ENCODE assay signal across 22 mouse cellular contexts in the genomic region with DNA sequence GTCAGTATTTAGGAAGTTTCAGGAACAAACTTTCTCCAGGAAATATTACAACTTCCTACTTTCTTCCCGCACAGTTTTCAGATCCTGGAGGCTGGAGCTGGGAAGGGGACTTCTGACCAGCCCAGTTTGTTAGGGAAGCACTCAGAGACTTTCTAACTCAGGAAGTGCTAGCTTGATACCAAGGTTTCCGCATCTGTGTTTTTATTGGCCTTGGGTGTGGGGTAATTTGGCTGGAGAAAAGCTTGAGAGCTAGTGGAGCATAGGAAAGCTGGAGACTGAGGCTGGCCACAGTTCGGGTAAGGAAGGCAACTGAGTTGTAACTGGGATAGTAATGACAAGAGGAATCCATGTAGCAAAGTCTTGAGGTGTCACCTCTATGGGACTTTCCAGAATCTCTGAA. TPM values are rescaled to one million over a fixed set of nuclear protein-coding genes. Genes with fewer than 3 reads are reported as not detected.
DNase-seq lines count a peak whose midpoint lies in the region; ATAC-seq and TF ChIP-seq lines count a peak whose summit lies in the region.
"Had no signal": no experiment of that assay in that cellular context is flagged by ENCODE, and none has a peak within 500 bp of the region (broad histone marks: within the 10 kb centered on the region; RNA-seq: fewer than 3 reads in every experiment).

No protein-coding gene starts in this region.

- H3K4me2 ChIP-seq in heart, embryonic 15.5 days, result no peak overlapping the region
- peak overlapping the region; percentile 22; the same call in 1 of the 2 replicates for H3K4me2 ChIP-seq in liver, embryonic 14.5 days (ENCODE audit: low read depth)
- no peak overlapping the region for H3K4me2 ChIP-seq in kidney, embryonic 14.5 days (replicated peaks; ENCODE audit: low read depth, low read length)
- H3K4me2 ChIP-seq: embryonic facial prominence, embryonic 15.5 days; midbrain, embryonic 12.5 days; neural tube, embryonic 15.5 days had no signal

- no peak overlapping the region for H3K9ac ChIP-seq in liver, adult 2 months (ENCODE audit: low read depth, low read length)
- no peak overlapping the region for H3K9ac ChIP-seq in heart, embryonic 15.5 days
- no peak overlapping the region for H3K9ac ChIP-seq in liver, embryonic 14.5 days (replicated peaks)
- no peak overlapping the region for H3K9ac ChIP-seq in kidney, embryonic 14.5 days (ENCODE audit: low read depth, low read length)
- H3K9ac ChIP-seq: embryonic facial prominence, embryonic 15.5 days; midbrain, embryonic 12.5 days; neural tube, embryonic 15.5 days had no signal

- H3K9me3 ChIP-seq in heart, embryonic 15.5 days (replicated peaks), result no peaks in the 10 kb centered on the region
- no peaks in the 10 kb centered on the region for H3K9me3 ChIP-seq in liver, embryonic 14.5 days (ENCODE audit: control insufficient read depth, low read length)
- H3K9me3 ChIP-seq in kidney, embryonic 14.5 days (ENCODE audit: control insufficient read depth, low read length), result no peaks in the 10 kb centered on the region
- H3K9me3 ChIP-seq: embryonic facial prominence, embryonic 15.5 days; hindbrain, embryonic 10.5 days; midbrain, embryonic 12.5 days; neural tube, embryonic 15.5 days had no signal

- no peak for TF ChIP-seq CTCF in liver, adult 2 months (IDR thresholded peaks at IDR 0.05; ENCODE audit: low read depth, low read length)
- no peak for TF ChIP-seq CTCF in liver, embryonic 14.5 days (IDR thresholded peaks at IDR 0.05; ENCODE audit: low read depth)
- TF ChIP-seq CTCF in kidney, adult 2 months (conservative IDR thresholded peaks at IDR 0.05; ENCODE audit: insufficient read depth, insufficient read length, low read depth, low read length), result no peak

- WGBS in liver, adult 2 months, result 79% methylated on average over 3 of the region's 3 CpGs
- 53% methylated on average over 3 of the region's 3 CpGs for WGBS in heart, embryonic 15.5 days
- 50% methylated on average over 3 of the region's 3 CpGs for whole genome bisulfite sequencing in liver, embryonic 14.5 days (ENCODE audit: insufficient replicate concordance)
- 49% methylated on average over 3 of the region's 3 CpGs for WGBS in kidney, adult 2 months
- WGBS in kidney, embryonic 14.5 days, result 60% methylated on average over 3 of the region's 3 CpGs

- DNase-seq in heart, adult 18-20 months, result peak; percentile 49 to 51
- DNase-seq in heart, postnatal 4 days, result no peak
- no peak for DNase-seq in liver, adult 2 months (ENCODE audit: extremely low read depth, low read depth, low spot score)
- no peak for DNase-seq in liver
- no peak for DNase-seq in liver, embryonic 14.5 days (ENCODE audit: low read depth in 3 of 3, low spot score in 3 of 3)
- no peak for DNase-seq in kidney, adult 2 months
- DNase-seq: adrenal gland, postnatal 25 days; cerebellum, adult 9-11 months; gastrocnemius, adult 2 months; kidney, adult 18-20 months; kidney, postnatal 10 days; lung, postnatal 14 days; right cerebral cortex, adult 18-20 months had no signal

- H3K27ac ChIP-seq in liver, adult 2 months (replicated peaks; ENCODE audit: insufficient read depth, low read depth, low read length), result peak overlapping the region; percentile 24; the same call in 1 of the 2 replicates
- peak overlapping the region; percentile 43 for H3K27ac ChIP-seq in heart, embryonic 15.5 days
- no peak overlapping the region for H3K27ac ChIP-seq in liver, embryonic 14.5 days
- no peak overlapping the region for H3K27ac ChIP-seq in kidney, adult 2 months (ENCODE audit: insufficient read depth, low read depth, low read length)
- no peak overlapping the region for H3K27ac ChIP-seq in kidney, embryonic 14.5 days (ENCODE audit: low read depth, low read length)
- H3K27ac ChIP-seq: embryonic facial prominence, embryonic 15.5 days; gastrocnemius, adult 2 months; hindbrain, embryonic 10.5 days; hindbrain, postnatal 0 days; left cerebral cortex, adult 2 months; midbrain, embryonic 12.5 days; neural tube, embryonic 15.5 days had no signal

- H3K79me2 ChIP-seq in liver, adult 2 months (ENCODE audit: control insufficient read depth, insufficient read depth, low read length), result no peaks in the 10 kb centered on the region

- no peak overlapping the region for H3K4me3 ChIP-seq in liver, adult 2 months (ENCODE audit: insufficient read depth, low read depth, low read length)
- H3K4me3 ChIP-seq in heart, embryonic 15.5 days, result no peak overlapping the region
- H3K4me3 ChIP-seq in liver, embryonic 14.5 days (ENCODE audit: insufficient read depth in 1 of 2, low read depth in 2 of 2, low read length in 2 of 2), result no peak overlapping the region
- no peak overlapping the region for H3K4me3 ChIP-seq in kidney, adult 2 months (ENCODE audit: insufficient read depth, low read depth, low read length)
- H3K4me3 ChIP-seq in kidney, embryonic 14.5 days (ENCODE audit: low read length), result no peak overlapping the region
- H3K4me3 ChIP-seq: embryonic facial prominence, embryonic 15.5 days; gastrocnemius, adult 2 months; hindbrain, embryonic 10.5 days; left cerebral cortex, adult 2 months; midbrain, embryonic 12.5 days; neural tube, embryonic 15.5 days had no signal

- TF ChIP-seq EP300 in liver, embryonic 14.5 days (IDR thresholded peaks at IDR 0.05; ENCODE audit: low read depth), result no peak

- ATAC-seq in heart, embryonic 15.5 days (replicated peaks; ENCODE audit: insufficient number of reproducible peaks, insufficient read depth, low FRiP score, low read depth), result no peak; the same call in 1 of the 2 replicates
- ATAC-seq in liver, embryonic 14.5 days (ENCODE audit: insufficient read depth), result no peak
- ATAC-seq in kidney, embryonic 14.5 days (ENCODE audit: low FRiP score, low TSS enrichment), result no peak
- ATAC-seq: forebrain, embryonic 14.5 days; hindbrain, postnatal 0 days had no signal

- H3K27me3 ChIP-seq in liver, adult 2 months (ENCODE audit: control insufficient read depth, insufficient read depth, low read length), result no peaks in the 10 kb centered on the region
- H3K27me3 ChIP-seq in heart, embryonic 15.5 days, result no peaks in the 10 kb centered on the region
- no peaks in the 10 kb centered on the region for H3K27me3 ChIP-seq in liver, embryonic 14.5 days (ENCODE audit: control insufficient read depth, insufficient read depth, low read length)
- H3K27me3 ChIP-seq in kidney, adult 2 months (replicated peaks; ENCODE audit: control insufficient read depth, insufficient read depth, low read length), result no peaks in the 10 kb centered on the region
- no peaks in the 10 kb centered on the region for H3K27me3 ChIP-seq in kidney, embryonic 14.5 days (ENCODE audit: control insufficient read depth, insufficient read depth, low read length)
- H3K27me3 ChIP-seq: embryonic facial prominence, embryonic 15.5 days; midbrain, embryonic 12.5 days; neural tube, embryonic 15.5 days had no signal

- TF ChIP-seq POLR2A in liver, adult 2 months (IDR thresholded peaks at IDR 0.05; ENCODE audit: extremely low read depth, insufficient read depth, low read length), result no peak
- no peak for TF ChIP-seq POLR2A in kidney, adult 2 months (IDR thresholded peaks at IDR 0.05; ENCODE audit: low read depth, low read length)

- H3K36me3 ChIP-seq in liver, adult 2 months (ENCODE audit: control insufficient read depth, insufficient read depth, low read length), result peaks cover 6% of the 10 kb centered on the region; the same call in 1 of the 2 replicates
- H3K36me3 ChIP-seq in heart, embryonic 15.5 days, result no peaks in the 10 kb centered on the region
- no peaks in the 10 kb centered on the region for H3K36me3 ChIP-seq in liver, embryonic 14.5 days (replicated peaks; ENCODE audit: control insufficient read depth, insufficient read depth, low read depth)
- H3K36me3 ChIP-seq in kidney, adult 2 months (ENCODE audit: control insufficient read depth, insufficient read depth, low read length), result no peaks in the 10 kb centered on the region
- H3K36me3 ChIP-seq in kidney, embryonic 14.5 days (ENCODE audit: control insufficient read depth, insufficient read depth, low read length), result no peaks in the 10 kb centered on the region
- H3K36me3 ChIP-seq: embryonic facial prominence, embryonic 15.5 days; hindbrain, embryonic 10.5 days; midbrain, embryonic 12.5 days; neural tube, embryonic 15.5 days had no signal

- H3K4me1 ChIP-seq in liver, adult 2 months (ENCODE audit: control insufficient read depth, insufficient read depth, low read length), result peaks cover 15% of the 10 kb centered on the region
- H3K4me1 ChIP-seq in heart, embryonic 15.5 days (replicated peaks), result peaks cover 19% of the 10 kb centered on the region
- H3K4me1 ChIP-seq in liver, embryonic 14.5 days (replicated peaks; ENCODE audit: control insufficient read depth in 2 of 2, insufficient read depth in 2 of 2, low read length in 1 of 2), result peaks cover 54 to 60% of the 10 kb centered on the region in 2 experiments
- H3K4me1 ChIP-seq in kidney, adult 2 months (ENCODE audit: control insufficient read depth, insufficient read depth, low read length), result no peaks in the 10 kb centered on the region; the same call in 1 of the 2 replicates
- peaks cover 6% of the 10 kb centered on the region for H3K4me1 ChIP-seq in kidney, embryonic 14.5 days (ENCODE audit: control insufficient read depth, insufficient read depth, low read length)
- H3K4me1 ChIP-seq: embryonic facial prominence, embryonic 15.5 days; hindbrain, embryonic 10.5 days; midbrain, embryonic 12.5 days; neural tube, embryonic 15.5 days had no signal

RNA-seq across cellular contexts. Expression of a gene that starts 11.7 kb away (rescaled TPM):
- total RNA-seq in heart, adult 18-20 months (2021), result 1 to 10 TPM in 1 of 2 experiments, under 1 TPM in 1; 0.45 to 1.5 TPM
- total RNA-seq in heart, postnatal 4 days (2021), result under 1 TPM; 0.62 to 0.65 TPM
- 7.3 and 8.0 TPM in 2 replicates for total RNA-seq in liver, adult 2 months (2014; rRNA removed)
- polyA plus RNA-seq in liver, adult 2 months (2012; rRNA removed), result 3.4 and 4.9 TPM in 2 replicates
- 1.4 and 6.7 TPM in 2 replicates for polyA plus RNA-seq in heart, embryonic 15.5 days (2015; fragmentation: Nextera tagmentation; extraction: Ambion mirVana)
- 1.7 and 2.1 TPM in 2 replicates for polyA plus RNA-seq in liver, embryonic 14.5 days (2012; rRNA removed)
- 4.0 and 4.2 TPM in 2 replicates for polyA plus RNA-seq in liver, embryonic 14.5 days (2014; fragmentation: Nextera tagmentation; extraction: Ambion mirVana)
- 5.6 and 6.1 TPM in 2 replicates for polyA plus RNA-seq in kidney, adult 2 months (2012; rRNA removed)
- 3.8 and 4.4 TPM in 2 replicates for polyA plus RNA-seq in kidney, embryonic 14.5 days (2014; fragmentation: Nextera tagmentation; extraction: Ambion mirVana)

RNA-seq across cellular contexts. Expression of a gene that starts 53.7 kb away (rescaled TPM):
- total RNA-seq in heart, adult 18-20 months (2021), result 100 to 1,000 TPM in 1 of 2 experiments, 10 to 100 TPM in 1; 88.9 to 102 TPM
- total RNA-seq in heart, postnatal 4 days (2021), result 10 to 100 TPM; 64.3 to 71.8 TPM
- total RNA-seq in liver, adult 2 months (2014; rRNA removed), result 116 and 144 TPM in 2 replicates
- polyA plus RNA-seq in liver, adult 2 months (2012; rRNA removed), result 47.0 and 48.6 TPM in 2 replicates
- 60.0 and 70.3 TPM in 2 replicates for polyA plus RNA-seq in heart, embryonic 15.5 days (2015; fragmentation: Nextera tagmentation; extraction: Ambion mirVana)
- polyA plus RNA-seq in liver, embryonic 14.5 days (2012; rRNA removed), result 14.3 and 15.8 TPM in 2 replicates
- polyA plus RNA-seq in liver, embryonic 14.5 days (2014; fragmentation: Nextera tagmentation; extraction: Ambion mirVana), result 28.3 and 29.9 TPM in 2 replicates
- 117 and 127 TPM in 2 replicates for polyA plus RNA-seq in kidney, adult 2 months (2012; rRNA removed)
- 70.4 and 75.7 TPM in 2 replicates for polyA plus RNA-seq in kidney, embryonic 14.5 days (2014; fragmentation: Nextera tagmentation; extraction: Ambion mirVana)

RNA-seq across cellular contexts. Expression of a gene that starts 53.7 kb away (rescaled TPM):
- total RNA-seq in heart, adult 18-20 months (2021), result 10 to 100 TPM; 19.9 to 21.6 TPM
- total RNA-seq in heart, postnatal 4 days (2021), result 10 to 100 TPM; 17.0 to 17.1 TPM
- total RNA-seq in liver, adult 2 months (2014; rRNA removed), result 105 and 108 TPM in 2 replicates
- 32.9 and 33.2 TPM in 2 replicates for polyA plus RNA-seq in liver, adult 2 months (2012; rRNA removed)
- 29.0 and 32.9 TPM in 2 replicates for polyA plus RNA-seq in heart, embryonic 15.5 days (2015; fragmentation: Nextera tagmentation; extraction: Ambion mirVana)
- polyA plus RNA-seq in liver, embryonic 14.5 days (2012; rRNA removed), result 10.1 and 10.8 TPM in 2 replicates
- polyA plus RNA-seq in liver, embryonic 14.5 days (2014; fragmentation: Nextera tagmentation; extraction: Ambion mirVana), result 27.1 and 27.6 TPM in 2 replicates
- polyA plus RNA-seq in kidney, adult 2 months (2012; rRNA removed), result 18.1 and 20.6 TPM in 2 replicates
- polyA plus RNA-seq in kidney, embryonic 14.5 days (2014; fragmentation: Nextera tagmentation; extraction: Ambion mirVana), result 58.9 and 64.2 TPM in 2 replicates

Comparison
In these comparisons a context has a peak if more than half of its experiments do, and no peak if none do; other contexts are left out.
1. DNase-seq: peak in heart, adult 18-20 months (2 of 2); none in heart, postnatal 4 days (single experiment), liver, adult 2 months (single experiment), liver (single experiment), liver, embryonic 14.5 days (0 of 3) and kidney, adult 2 months (single experiment).
2. H3K27ac ChIP-seq: peak in liver, adult 2 months (single experiment) and heart, embryonic 15.5 days (single experiment); none in liver, embryonic 14.5 days (single experiment), kidney, adult 2 months (single experiment) and kidney, embryonic 14.5 days (single experiment).